Comparison of ENCODE assay signal across 15 mouse cellular contexts in genomic region chr11:55208001-55208690, GRCm38 (mm10). TPM values are rescaled to one million over a fixed set of nuclear protein-coding genes. Genes with fewer than 3 reads are reported as not detected.
DNase-seq lines count a peak whose midpoint lies in the region; ATAC-seq and TF ChIP-seq lines count a peak whose summit lies in the region.
"Had no signal": no experiment of that assay in that cellular context is flagged by ENCODE, and none has a peak within 500 bp of the region (broad histone marks: within the 10 kb centered on the region; RNA-seq: fewer than 3 reads in every experiment).

No protein-coding gene starts in this region.

- H3K4me1 ChIP-seq in bone marrow, adult 2 months (ENCODE audit: control insufficient read depth, insufficient read depth, low read length) = peaks cover 2% of the 10 kb centered on the region; the same call in 1 of the 2 replicates

- WGBS in bone marrow, adult 2 months = 27% methylated on average over 6 of the region's 6 CpGs

- no peak for TF ChIP-seq POLR2A in bone marrow, adult 2 months (IDR thresholded peaks at IDR 0.05; ENCODE audit: borderline replicate concordance, control insufficient read depth, low read depth, low read length)

- no peak for TF ChIP-seq CTCF in layer of hippocampus, adult 2 months (conservative IDR thresholded peaks at IDR 0.05)
- no peak for TF ChIP-seq CTCF in bone marrow, adult 2 months (IDR thresholded peaks at IDR 0.05; ENCODE audit: control insufficient read depth, insufficient read depth, low read length)

- no peak for DNase-seq in layer of hippocampus, adult 2 months (ENCODE audit: low spot score in 2 of 2)
- DNase-seq in layer of hippocampus, postnatal 25 days (ENCODE audit: extremely low spot score in 1 of 2, low spot score in 1 of 2) = no peak
- DNase-seq in kidney, adult 9 months = peak; percentile 80
- DNase-seq in adrenal gland, postnatal 36 days = no peak
- no peak for DNase-seq in right cerebral cortex, postnatal 14 days
- DNase-seq: embryo, embryonic 11 days; lung, embryonic 14.5 days had no signal

- H3K27ac ChIP-seq in layer of hippocampus, adult 2 months = peak overlapping the region; percentile 16; the same call in 1 of the 2 replicates
- H3K27ac ChIP-seq in bone marrow, adult 2 months (ENCODE audit: control insufficient read depth, insufficient read depth, low read depth, low read length, poor library complexity) = peak overlapping the region; percentile 16; the same call in 1 of the 2 replicates
- H3K27ac ChIP-seq: forebrain, embryonic 10.5 days; hindbrain, embryonic 14.5 days had no signal

- no peak overlapping the region for H3K4me3 ChIP-seq in layer of hippocampus, adult 2 months
- no peak overlapping the region for H3K4me3 ChIP-seq in bone marrow, adult 2 months (replicated peaks; ENCODE audit: control insufficient read depth, low read depth, low read length)
- H3K4me3 ChIP-seq: forebrain, embryonic 10.5 days had no signal

- peak; percentile 64 for ATAC-seq in megakaryocyte, adult 5-6 weeks (ENCODE audit: poor library complexity, severe bottlenecking)
- no peak for ATAC-seq in activated CD4-positive, CD25-positive, alpha-beta regulatory T cell, adult 4 months
- ATAC-seq: CD4-positive, CD25-positive, alpha-beta regulatory T cell, adult 4 months had no signal

RNA-seq across cellular contexts. Expression of gene Slc36a1, which starts 4.0 kb away (rescaled TPM):
- total RNA-seq in layer of hippocampus, adult 2 months (2021) = 10 to 100 TPM; 52.1 to 55.3 TPM
- 10 to 100 TPM; 59.3 to 61.5 TPM for total RNA-seq in layer of hippocampus, postnatal 25 days (2021)
- polyA plus RNA-seq in bone marrow, adult 2 months (2011; ENCODE audit: insufficient read depth, insufficient read length, low replicate concordance, missing spikeins) = 6.9 and 19.1 TPM in 2 replicates
- total RNA-seq in megakaryocyte, adult 5-6 weeks (2015) = 22.2 and 24.7 TPM in 2 replicates
- 13.4 and 15.4 TPM in 2 replicates for total RNA-seq in megakaryocyte, adult 5-6 weeks (2017)
- 10 to 100 TPM; 14.5 to 18.4 TPM for total RNA-seq in adrenal gland, postnatal 36 days (2021)
- polyA plus RNA-seq in activated CD4-positive, CD25-positive, alpha-beta regulatory T cell, adult 4 months (2017; shearing (Covaris generic)) = 1 to 10 TPM; 2.3 to 2.5 TPM

RNA-seq across cellular contexts. Expression of gene Slc36a2, which starts 23.3 kb away (rescaled TPM):
- total RNA-seq in layer of hippocampus, adult 2 months (2021) = under 1 TPM in 1 of 2 experiments, not detected in 1; 0.33 TPM
- total RNA-seq in layer of hippocampus, postnatal 25 days (2021) = under 1 TPM in 1 of 2 experiments, not detected in 1; 0.10 TPM
- polyA plus RNA-seq in bone marrow, adult 2 months (2011; ENCODE audit: insufficient read depth, insufficient read length, low replicate concordance, missing spikeins) = 0.85 and 4.3 TPM in 2 replicates
- total RNA-seq in megakaryocyte, adult 5-6 weeks (2015) = 0.21 and 0.25 TPM in 2 replicates
- total RNA-seq in megakaryocyte, adult 5-6 weeks (2017) = 0.04 and 0.29 TPM in 2 replicates
- total RNA-seq in adrenal gland, postnatal 36 days (2021) = 10 to 100 TPM; 89.2 to 97.0 TPM
- polyA plus RNA-seq in activated CD4-positive, CD25-positive, alpha-beta regulatory T cell, adult 4 months (2017; shearing (Covaris generic)) = under 1 TPM in 1 of 2 experiments, not detected in 1; 0.37 TPM
- polyA plus RNA-seq: CD4-positive, CD25-positive, alpha-beta regulatory T cell, adult 4 months had no signal

RNA-seq across cellular contexts. Expression of gene Slc36a3, which starts 56.6 kb away (rescaled TPM):
- total RNA-seq in layer of hippocampus, adult 2 months (2021) = not detected
- total RNA-seq in layer of hippocampus, postnatal 25 days (2021) = not detected
- not detected in 2 replicates for polyA plus RNA-seq in bone marrow, adult 2 months (2011; ENCODE audit: insufficient read depth, insufficient read length, low replicate concordance, missing spikeins)
- total RNA-seq in megakaryocyte, adult 5-6 weeks (2015) = 0.07 and 0.09 TPM in 2 replicates
- not detected in 2 replicates for total RNA-seq in megakaryocyte, adult 5-6 weeks (2017)
- total RNA-seq in adrenal gland, postnatal 36 days (2021) = not detected
- 1 to 10 TPM in 1 of 2 experiments, under 1 TPM in 1; 0.36 to 1.2 TPM for polyA plus RNA-seq in activated CD4-positive, CD25-positive, alpha-beta regulatory T cell, adult 4 months (2017; shearing (Covaris generic))
- total RNA-seq: left cerebral cortex, adult 18-20 months had no signal
- polyA plus RNA-seq: forebrain, embryonic 10.5 days; heart, embryonic 11.5 days; hindbrain, embryonic 14.5 days; lung, embryonic 14.5 days had no signal

Comparison
In these comparisons a context has a peak if more than half of its experiments do, and no peak if none do; other contexts are left out.
1. RNA of gene Slc36a2, which starts 23.3 kb away (total RNA-seq): 89.2 to 97.0 TPM in adrenal gland, postnatal 36 days; 0.33 TPM in layer of hippocampus, adult 2 months, 0.04 to 0.29 TPM in megakaryocyte, adult 5-6 weeks and 0.10 TPM in layer of hippocampus, postnatal 25 days; every median in the first group is over 10 times any median in the second.